ENCODE assay signal across 11 mouse cellular contexts in genomic region chr5:146713088-146713487, GRCm38 (mm10).
A peak's percentile ranks its signal among the peaks of the same experiment; 100 is the strongest.
DNase-seq lines count a peak whose midpoint lies in the region; ATAC-seq lines count a peak whose summit lies in the region.
"Had no signal": no experiment of that assay in that cellular context is flagged by ENCODE, and none has a peak within 500 bp of the region (broad histone marks: within the 10 kb centered on the region; RNA-seq: fewer than 3 reads in every experiment).

No protein-coding gene starts in this region.

- H3K4me2 ChIP-seq in hindbrain, embryonic 12.5 days (replicated peaks) = peak overlapping the region; percentile 22
- peak overlapping the region; percentile 30; the same call in 1 of the 2 replicates for H3K4me2 ChIP-seq in neural tube, embryonic 12.5 days (replicated peaks)
- H3K4me2 ChIP-seq: limb, embryonic 15.5 days had no signal

- no peak overlapping the region for H3K4me3 ChIP-seq in hindbrain, embryonic 12.5 days
- H3K4me3 ChIP-seq in neural tube, embryonic 12.5 days = no peak overlapping the region
- H3K4me3 ChIP-seq: limb, embryonic 15.5 days had no signal

- peaks cover 19% of the 10 kb centered on the region for H3K4me1 ChIP-seq in hindbrain, embryonic 12.5 days
- H3K4me1 ChIP-seq in neural tube, embryonic 12.5 days = peaks cover 17% of the 10 kb centered on the region
- H3K4me1 ChIP-seq: limb, embryonic 15.5 days had no signal

- no peaks in the 10 kb centered on the region for H3K9me3 ChIP-seq in hindbrain, embryonic 12.5 days (replicated peaks)
- no peaks in the 10 kb centered on the region for H3K9me3 ChIP-seq in neural tube, embryonic 12.5 days
- H3K9me3 ChIP-seq: limb, embryonic 15.5 days had no signal

- peak; percentile 19 for DNase-seq in embryo, embryonic 10.5 days (ENCODE audit: low spot score)
- no peak for DNase-seq in embryo, embryonic 9.5 days (ENCODE audit: extremely low spot score)
- DNase-seq in cerebellum, postnatal 14 days = peak; percentile 62 to 80
- DNase-seq in spleen, postnatal 10 days (ENCODE audit: low spot score in 2 of 2) = no peak
- DNase-seq in thymus, postnatal 4 days = no peak
- no peak for DNase-seq in kidney, postnatal 10 days
- DNase-seq: B cell, adult 2 months; heart, postnatal 36 days had no signal

- no peaks in the 10 kb centered on the region for H3K27me3 ChIP-seq in hindbrain, embryonic 12.5 days
- no peaks in the 10 kb centered on the region for H3K27me3 ChIP-seq in neural tube, embryonic 12.5 days (replicated peaks)
- H3K27me3 ChIP-seq: limb, embryonic 15.5 days had no signal

- 60% methylated on average over 10 of the region's 10 CpGs for WGBS in hindbrain, embryonic 12.5 days
- WGBS in neural tube, embryonic 12.5 days = 58% methylated on average over 10 of the region's 10 CpGs

- no peak overlapping the region for H3K9ac ChIP-seq in hindbrain, embryonic 12.5 days
- H3K9ac ChIP-seq in neural tube, embryonic 12.5 days = no peak overlapping the region
- H3K9ac ChIP-seq: limb, embryonic 15.5 days had no signal

- peak overlapping the region; percentile 86 for H3K27ac ChIP-seq in hindbrain, embryonic 12.5 days
- H3K27ac ChIP-seq in neural tube, embryonic 12.5 days = peak overlapping the region; percentile 62
- H3K27ac ChIP-seq: limb, embryonic 15.5 days had no signal

- no peaks in the 10 kb centered on the region for H3K36me3 ChIP-seq in hindbrain, embryonic 12.5 days
- H3K36me3 ChIP-seq in neural tube, embryonic 12.5 days = no peaks in the 10 kb centered on the region
- H3K36me3 ChIP-seq: limb, embryonic 15.5 days had no signal

- peak; percentile 38 for ATAC-seq in hindbrain, embryonic 12.5 days (ENCODE audit: low FRiP score)
- peak; percentile 41 for ATAC-seq in neural tube, embryonic 12.5 days (ENCODE audit: low FRiP score, low read depth)

Comparison
In these comparisons a context has a peak if more than half of its experiments do, and no peak if none do; other contexts are left out.
1. DNase-seq: peak in embryo, embryonic 10.5 days (single experiment) and cerebellum, postnatal 14 days (2 of 2); none in embryo, embryonic 9.5 days (single experiment), spleen, postnatal 10 days (0 of 2), thymus, postnatal 4 days (single experiment) and kidney, postnatal 10 days (single experiment).